Comparison of ENCODE assay signal across 9 mouse cellular contexts in genomic region chr5:120131600-120131999, GRCm38 (mm10). TPM values are rescaled to one million over a fixed set of nuclear protein-coding genes. Genes with fewer than 3 reads are reported as not detected.
DNase-seq lines count a peak whose midpoint lies in the region; ATAC-seq and TF ChIP-seq lines count a peak whose summit lies in the region.
"Had no signal": no experiment of that assay in that cellular context is flagged by ENCODE, and none has a peak within 500 bp of the region (broad histone marks: within the 10 kb centered on the region; RNA-seq: fewer than 3 reads in every experiment).

No protein-coding gene starts in this region.

- no peak overlapping the region for H3K4me3 ChIP-seq in testis, adult 2 months (ENCODE audit: control insufficient read depth, low read depth, low read length)
- H3K4me3 ChIP-seq in embryonic facial prominence, embryonic 11.5 days (ENCODE audit: low read depth, low read length): no peak overlapping the region
- no peak overlapping the region for H3K4me3 ChIP-seq in forebrain, embryonic 15.5 days
- H3K4me3 ChIP-seq: neural tube, embryonic 12.5 days had no signal

- DNase-seq in gastrocnemius, adult 18-20 months (ENCODE audit: low spot score): peak; percentile 67
- DNase-seq in gastrocnemius, postnatal 36 days: no peak
- DNase-seq in testis, postnatal 14 days (ENCODE audit: low spot score): no peak
- DNase-seq in embryonic facial prominence, embryonic 11.5 days (ENCODE audit: low spot score): peak; percentile 57
- peak; percentile 58 for DNase-seq in mesoderm, embryonic 11.5 days (ENCODE audit: low read depth, low spot score)

- H3K9me3 ChIP-seq in embryonic facial prominence, embryonic 11.5 days (replicated peaks; ENCODE audit: control insufficient read depth, low read length): no peaks in the 10 kb centered on the region
- H3K9me3 ChIP-seq in forebrain, embryonic 15.5 days: no peaks in the 10 kb centered on the region
- H3K9me3 ChIP-seq: neural tube, embryonic 12.5 days had no signal

- intact Hi-C loops in gastrocnemius, postnatal 36 days (cut with DNase I): no loop called here

- no peaks in the 10 kb centered on the region; the same call in 1 of the 2 replicates for H3K36me3 ChIP-seq in testis, adult 2 months (ENCODE audit: control insufficient read depth, insufficient read depth, low read length)
- no peaks in the 10 kb centered on the region for H3K36me3 ChIP-seq in embryonic facial prominence, embryonic 11.5 days (replicated peaks; ENCODE audit: control insufficient read depth, insufficient read depth, low read depth, low read length)
- H3K36me3 ChIP-seq in forebrain, embryonic 15.5 days: peaks cover 17% of the 10 kb centered on the region

- H3K9ac ChIP-seq in embryonic facial prominence, embryonic 11.5 days (replicated peaks; ENCODE audit: low read length): no peak overlapping the region
- no peak overlapping the region for H3K9ac ChIP-seq in forebrain, embryonic 15.5 days (replicated peaks)
- H3K9ac ChIP-seq: neural tube, embryonic 12.5 days had no signal

- no peak overlapping the region for H3K27ac ChIP-seq in testis, adult 2 months (ENCODE audit: control insufficient read depth, insufficient read depth, low read depth, low read length)
- no peak overlapping the region for H3K27ac ChIP-seq in embryonic facial prominence, embryonic 11.5 days (replicated peaks; ENCODE audit: low read depth, low read length)
- H3K27ac ChIP-seq in forebrain, embryonic 15.5 days (replicated peaks): no peak overlapping the region
- H3K27ac ChIP-seq: neural tube, embryonic 12.5 days had no signal

- peak; percentile 52; the same call in 1 of the 2 replicates for TF ChIP-seq CTCF in testis, adult 2 months (IDR thresholded peaks at IDR 0.05; ENCODE audit: control insufficient read depth, insufficient read depth, insufficient replicate concordance, low read depth, low read length)

- no peak overlapping the region for H3K4me2 ChIP-seq in embryonic facial prominence, embryonic 11.5 days (ENCODE audit: low read depth, low read length)
- no peak overlapping the region for H3K4me2 ChIP-seq in forebrain, embryonic 15.5 days (replicated peaks)
- H3K4me2 ChIP-seq: neural tube, embryonic 12.5 days had no signal

- no peaks in the 10 kb centered on the region for H3K4me1 ChIP-seq in testis, adult 2 months (ENCODE audit: control insufficient read depth, insufficient read depth, low read length)
- no peaks in the 10 kb centered on the region for H3K4me1 ChIP-seq in embryonic facial prominence, embryonic 11.5 days (ENCODE audit: control insufficient read depth, insufficient read depth, low read length)
- H3K4me1 ChIP-seq in forebrain, embryonic 15.5 days: 0 out of 2 replicates have a peak, but pooled peaks cover 3% of the 10 kb centered on the region

- ATAC-seq in embryonic facial prominence, embryonic 11.5 days (replicated peaks; ENCODE audit: insufficient number of reproducible peaks, low FRiP score, low TSS enrichment, low read depth): no peak
- ATAC-seq in forebrain, embryonic 15.5 days (replicated peaks): no peak
- no peak for ATAC-seq in activated CD4-positive, CD25-positive, alpha-beta regulatory T cell, adult 4 months

- H3K27me3 ChIP-seq in testis, adult 2 months (ENCODE audit: control insufficient read depth, insufficient read depth, low read length): no peaks in the 10 kb centered on the region
- no peaks in the 10 kb centered on the region for H3K27me3 ChIP-seq in embryonic facial prominence, embryonic 11.5 days (ENCODE audit: control insufficient read depth, insufficient read depth, low read length)
- no peaks in the 10 kb centered on the region for H3K27me3 ChIP-seq in forebrain, embryonic 15.5 days
- H3K27me3 ChIP-seq: neural tube, embryonic 12.5 days had no signal

- 55% methylated on average over 5 of the region's 5 CpGs for WGBS in embryonic facial prominence, embryonic 11.5 days
- 65% methylated on average over 5 of the region's 5 CpGs for WGBS in forebrain, embryonic 15.5 days

- TF ChIP-seq POLR2A in testis, adult 2 months (IDR thresholded peaks at IDR 0.05; ENCODE audit: control insufficient read depth, low read depth, low read length): no peak

RNA-seq across cellular contexts. Expression of gene Rbm19, which starts 15.3 kb away (rescaled TPM):
- 10 to 100 TPM; 15.2 to 20.1 TPM for total RNA-seq in gastrocnemius, adult 18-20 months (2021)
- total RNA-seq in gastrocnemius, postnatal 36 days (2021): 10 to 100 TPM; 18.4 to 20.8 TPM
- 11.8 and 12.2 TPM in 2 replicates for polyA plus RNA-seq in testis, adult 2 months (2012; rRNA removed)
- 22.9 and 27.0 TPM in 2 replicates for polyA plus RNA-seq in embryonic facial prominence, embryonic 11.5 days (2014; fragmentation: Nextera tagmentation; extraction: Ambion mirVana)
- 15.2 and 19.3 TPM in 2 replicates for polyA plus RNA-seq in forebrain, embryonic 15.5 days (2015; fragmentation: Nextera tagmentation; extraction: Ambion mirVana)
- 10 to 100 TPM; 11.2 to 12.2 TPM for polyA plus RNA-seq in activated CD4-positive, CD25-positive, alpha-beta regulatory T cell, adult 4 months (2017; shearing (Covaris generic))

Comparison
In these comparisons a context has a peak if more than half of its experiments do, and no peak if none do; other contexts are left out.
1. DNase-seq: peak in gastrocnemius, adult 18-20 months (single experiment), embryonic facial prominence, embryonic 11.5 days (single experiment) and mesoderm, embryonic 11.5 days (single experiment); none in gastrocnemius, postnatal 36 days (0 of 2) and testis, postnatal 14 days (single experiment).